Mouse (Mus musculus) heart, postnatal 0 days (tissue): Measurements from ENCODE around the gene Phc1. TPM values are rescaled to one million over a fixed set of nuclear protein-coding genes. Genes with fewer than 3 reads are reported as not detected.

Experiments used
- ATAC-seq: fragments of 200-750 bp; cut with Nextera tagmentation; 2 replicates; pipeline ENCODE4 v1.8.0; 2017; ENCODE audit warnings: low read depth, moderate number of reproducible peaks, moderate library complexity; ENCODE audit not compliant: insufficient read depth
- DNase-seq: peaks from one replicate; pipeline ENCODE4 v3.0.0-alpha.2; 2016; ENCODE audit warnings: low spot score
- H3K27ac ChIP-seq: fragments of 300-500 bp; sonication (generic); 2 replicates; pipeline ENCODE4 v1.5.1; 2014; ENCODE audit warnings: low read depth, mild to moderate bottlenecking
- H3K27me3 ChIP-seq: fragments of 300-500 bp; sonication (generic); 2 replicates; pipeline ENCODE4 v1.6.1; 2014; ENCODE audit warnings: low read length, mixed read lengths; ENCODE audit not compliant: control insufficient read depth, insufficient read depth
- H3K36me3 ChIP-seq: fragments of 300-500 bp; sonication (generic); replicated peaks from 2 replicates; pipeline ENCODE4 v1.6.1; 2014; ENCODE audit warnings: low read length, mixed read lengths; ENCODE audit not compliant: control insufficient read depth, insufficient read depth
- H3K4me1 ChIP-seq: fragments of 300-500 bp; sonication (generic); 2 replicates; pipeline ENCODE4 v1.6.1; 2014; ENCODE audit warnings: antibody characterized with exemption; ENCODE audit not compliant: control insufficient read depth, insufficient read depth
- H3K4me2 ChIP-seq: fragments of 300-500 bp; sonication (generic); 2 replicates; pipeline ENCODE4 v1.6.1; 2014; ENCODE audit warnings: low read depth, mild to moderate bottlenecking, low read length, moderate library complexity
- H3K4me3 ChIP-seq: fragments of 300-500 bp; sonication (generic); 2 replicates; pipeline ENCODE4 v1.5.1; 2014; ENCODE audit warnings: low read depth, low read length
- H3K9ac ChIP-seq: fragments of 300-500 bp; sonication (generic); replicated peaks from 2 replicates; pipeline ENCODE4 v1.6.1; 2014; ENCODE audit warnings: low read depth, low read length, mixed read lengths
- H3K9me3 ChIP-seq: fragments of 300-500 bp; sonication (generic); replicated peaks from 2 replicates; pipeline ENCODE4 v1.6.1; 2016; ENCODE audit warnings: low read length; ENCODE audit not compliant: control insufficient read depth
- CTCF ChIP-seq: IDR thresholded peaks from 2 replicates; pipeline ENCODE4 v1.5.1; 2016; ENCODE audit warnings: antibody characterized with exemption, control low read depth, low read depth
- EP300 ChIP-seq: IDR thresholded peaks from 2 replicates; pipeline ENCODE4 v1.6.1; 2016; ENCODE audit warnings: antibody characterized with exemption, low read depth
- WGBS: fragments of 180-500 bp; shearing (Covaris S2); extraction: QIAGEN DNeasy Blood & Tissue Kit; methylation state at CpG from one replicate; pipeline ENCODE4 v1.1.7; 2014; 5-methylcytosine and 5-hydroxymethylcytosine counted together
- polyA plus RNA-seq: library from polyadenylated mRNA; unstranded; fragments of >200 nt; fragmentation: Nextera tagmentation; extraction: Ambion mirVana; gene quantifications from 2 replicates; pipeline ENCODE4 v1.2.1, GENCODE M21; 2015
- total RNA-seq: library from RNA; depleted of rRNA; stranded (reverse); fragments of >200 nt; gene quantifications from 2 replicates; pipeline ENCODE4 v1.2.3, GENCODE M21; 2014; ENCODE audit warnings: low replicate concordance

Gene Phc1
- total and polyA plus RNA-seq, 2 experiments from 2014 or later, result 4.6 to 19.6 TPM

GRCm38 (mm10) chr6:122334786-122335340, 5.5 kb downstream of the Phc1 start:
- no peak for ATAC-seq
- H3K27me3 ChIP-seq, result no peaks in the 10 kb centered on the region

GRCm38 (mm10) chr6:122333081-122333612, 7.2 kb downstream of the Phc1 start:
- DNase-seq (no peak), ATAC-seq (0 out of 2 replicates have a peak, but pooled peaks have one; percentile 24)
- H3K4me2 ChIP-seq, result no peak overlapping the region
- H3K4me1 ChIP-seq, result no peaks in the 10 kb centered on the region
- no peak overlapping the region for H3K27ac ChIP-seq
- no peaks in the 10 kb centered on the region for H3K27me3 ChIP-seq
- H3K4me3 ChIP-seq, result no peak overlapping the region
- TF ChIP-seq EP300 (no peak), CTCF (no peak)
- no peaks in the 10 kb centered on the region for H3K9me3 ChIP-seq
- H3K36me3 ChIP-seq, result peaks cover 30% of the 10 kb centered on the region
- WGBS, result 72% methylated on average over 13 of the region's 13 CpGs
- no peak overlapping the region for H3K9ac ChIP-seq

More at GRCm38 (mm10) chr6:122334786-122335340, 5.5 kb downstream of the Phc1 start:
- H3K9ac ChIP-seq, result no peak overlapping the region
- H3K9me3 ChIP-seq, result no peaks in the 10 kb centered on the region
- peaks cover 30% of the 10 kb centered on the region for H3K36me3 ChIP-seq
- 78% methylated on average over 7 of the region's 7 CpGs for WGBS
- TF ChIP-seq EP300 (no peak), CTCF (no peak)
- H3K4me2 ChIP-seq, result no peak overlapping the region
- no peak overlapping the region for H3K27ac ChIP-seq
- peaks cover 6% of the 10 kb centered on the region for H3K4me1 ChIP-seq
- DNase-seq, result no peak
- H3K4me3 ChIP-seq, result no peak overlapping the region

- Histone ChIP-seq H3K4me2 (no peak overlapping the region), H3K9ac (no peak overlapping the region), H3K36me3 (peaks cover 42% of the 10 kb centered on the region), H3K27ac (no peak overlapping the region), H3K4me3 (no peak overlapping the region), H3K27me3 (no peaks in the 10 kb centered on the region), H3K9me3 (no peaks in the 10 kb centered on the region), H3K4me1 (no peaks in the 10 kb centered on the region)
- DNase-seq, result no peak
- WGBS, result 88% methylated on average over 6 of the region's 6 CpGs
- TF ChIP-seq CTCF (no peak), EP300 (no peak)
- no peak for ATAC-seq
Measured at GRCm38 (mm10) chr6:122325361-122325975, 14.9 kb downstream of the Phc1 start.

GRCm38 (mm10) chr6:122318726-122319125, 21.6 kb downstream of the Phc1 start:
- H3K9ac ChIP-seq, result no peak overlapping the region
- no peaks in the 10 kb centered on the region for H3K9me3 ChIP-seq
- H3K4me3 ChIP-seq, result no peak overlapping the region
- H3K27me3 ChIP-seq, result no peaks in the 10 kb centered on the region
- no peak for DNase-seq
- WGBS, result 85% methylated on average over 1 of the region's 1 CpGs
- no peak for TF ChIP-seq CTCF
- TF ChIP-seq EP300, result no peak
- no peaks in the 10 kb centered on the region for H3K4me1 ChIP-seq
- ATAC-seq, result no peak
- no peak overlapping the region for H3K4me2 ChIP-seq
- H3K36me3 ChIP-seq, result peaks cover 91% of the 10 kb centered on the region
- no peak overlapping the region for H3K27ac ChIP-seq

GRCm38 (mm10) chr6:122310187-122310820, 30.1 kb downstream of the Phc1 start:
- WGBS, result 56% methylated on average over 5 of the region's 5 CpGs
- Histone ChIP-seq H3K27ac (no peak overlapping the region; the same call in 1 of the 2 replicates), H3K4me2 (peak overlapping the region; percentile 98), H3K4me1 (peaks cover 14% of the 10 kb centered on the region), H3K36me3 (peaks cover 26% of the 10 kb centered on the region), H3K27me3 (no peaks in the 10 kb centered on the region), H3K4me3 (peak overlapping the region; percentile 98), H3K9ac (peak overlapping the region; percentile 95; the same call in 1 of the 2 replicates), H3K9me3 (no peaks in the 10 kb centered on the region)
- TF ChIP-seq CTCF (no peak), EP300 (no peak)
- ATAC-seq, result no peak
- no peak for DNase-seq
